Mouse (Mus musculus): ENCODE results near the gene Inhbc. TPM values are rescaled to one million over a fixed set of nuclear protein-coding genes. Genes with fewer than 3 reads are reported as not detected.
"Not testable (repeated sequence)": the region's sequence is repeated elsewhere in the genome, so short reads cannot be mapped to it uniquely, and the experiment has no call there.

Inhbc gene
- total and polyA plus RNA-seq, 2 experiments from 2014 or later = not detected

GRCm38 (mm10) chr10:127312858-127313257 lies 57.4 kb downstream of the Inhbc start:
- H3K4me1 ChIP-seq (ENCODE audit: control insufficient read depth, insufficient read depth) = peaks cover 3% of the 10 kb centered on the region; the same call in 1 of the 2 replicates
- no peaks in the 10 kb centered on the region for H3K9me3 ChIP-seq (replicated peaks; ENCODE audit: control insufficient read depth, low read length)
- H3K4me3 ChIP-seq (ENCODE audit: low read depth, low read length) = no peak overlapping the region
- H3K9ac ChIP-seq (replicated peaks; ENCODE audit: low read depth, low read length) = no peak overlapping the region
- TF ChIP-seq CTCF (IDR thresholded peaks at IDR 0.05; ENCODE audit: low read depth) (no peak), EP300 (IDR thresholded peaks at IDR 0.05; ENCODE audit: low read depth) (no peak)
- H3K27ac ChIP-seq (ENCODE audit: low read depth) = no peak overlapping the region
- H3K27me3 ChIP-seq (ENCODE audit: control insufficient read depth, insufficient read depth, low read length) = no peaks in the 10 kb centered on the region
- 45% methylated on average over 4 of the region's 4 CpGs for WGBS
- ATAC-seq (ENCODE audit: insufficient read depth, low read depth) (no peak), DNase-seq (ENCODE audit: low spot score) (no peak)
- H3K4me2 ChIP-seq (ENCODE audit: low read depth, low read length) = no peak overlapping the region
- H3K36me3 ChIP-seq (replicated peaks; ENCODE audit: control insufficient read depth, insufficient read depth, low read length) = peaks cover 11% of the 10 kb centered on the region

- WGBS = 3% methylated on average over 4 of the region's 4 CpGs
- H3K4me1 ChIP-seq (ENCODE audit: control insufficient read depth, insufficient read depth) = peaks cover 3% of the 10 kb centered on the region; the same call in 1 of the 2 replicates
- peak overlapping the region; percentile 83 for H3K4me3 ChIP-seq (ENCODE audit: low read depth, low read length)
- peak; percentile 88 for DNase-seq (ENCODE audit: low spot score)
- no peaks in the 10 kb centered on the region for H3K27me3 ChIP-seq (ENCODE audit: control insufficient read depth, insufficient read depth, low read length)
- ATAC-seq (ENCODE audit: insufficient read depth, low read depth) = peak; percentile 63
- H3K4me2 ChIP-seq (ENCODE audit: low read depth, low read length) = peak overlapping the region; percentile 85
- H3K27ac ChIP-seq (ENCODE audit: low read depth) = peak overlapping the region; percentile 70
- peak overlapping the region; percentile 81; the same call in 1 of the 2 replicates for H3K9ac ChIP-seq (replicated peaks; ENCODE audit: low read depth, low read length)
- H3K9me3 ChIP-seq (replicated peaks; ENCODE audit: control insufficient read depth, low read length) = no peaks in the 10 kb centered on the region
- TF ChIP-seq EP300 (IDR thresholded peaks at IDR 0.05; ENCODE audit: low read depth) = no peak
- peak; percentile 90 for TF ChIP-seq CTCF (IDR thresholded peaks at IDR 0.05; ENCODE audit: low read depth)
- peaks cover 16% of the 10 kb centered on the region for H3K36me3 ChIP-seq (replicated peaks; ENCODE audit: control insufficient read depth, insufficient read depth, low read length)
Measured at GRCm38 (mm10) chr10:127312356-127312676, 57.9 kb downstream of the Inhbc start.

- DNase-seq (ENCODE audit: low spot score) = peak; percentile 98
- TF ChIP-seq EP300 (IDR thresholded peaks at IDR 0.05; ENCODE audit: low read depth) (0 out of 2 replicates have a peak, but pooled peaks have one; percentile 52), CTCF (IDR thresholded peaks at IDR 0.05; ENCODE audit: low read depth) (0 out of 2 replicates have a peak, but pooled peaks have one; percentile 1)
- Histone ChIP-seq H3K36me3 (replicated peaks; ENCODE audit: control insufficient read depth, insufficient read depth, low read length) (peaks cover 22% of the 10 kb centered on the region), H3K27me3 (ENCODE audit: control insufficient read depth, insufficient read depth, low read length) (no peaks in the 10 kb centered on the region), H3K4me2 (ENCODE audit: low read depth, low read length) (peak within 1 kb of the TSS; percentile 85), H3K4me1 (ENCODE audit: control insufficient read depth, insufficient read depth) (peaks cover 3% of the 10 kb centered on the region; the same call in 1 of the 2 replicates), H3K4me3 (ENCODE audit: low read depth, low read length) (peak within 1 kb of the TSS; percentile 83), H3K9ac (replicated peaks; ENCODE audit: low read depth, low read length) (peak within 1 kb of the TSS; percentile 81), H3K9me3 (replicated peaks; ENCODE audit: control insufficient read depth, low read length) (no peaks in the 10 kb centered on the region), H3K27ac (ENCODE audit: low read depth) (peak within 1 kb of the TSS; percentile 70)
- ATAC-seq (ENCODE audit: insufficient read depth, low read depth) = peak; percentile 96
- WGBS = under 1% methylated on average over 65 of the region's 65 CpGs
Measured at GRCm38 (mm10) chr10:127311476-127312355, 58.5 kb downstream of the Inhbc start, which contains the start of gene Mars. Gene Mars (minus strand): TSS chr10:127311786.

- TF ChIP-seq EP300 (IDR thresholded peaks at IDR 0.05; ENCODE audit: low read depth) (no peak), CTCF (IDR thresholded peaks at IDR 0.05; ENCODE audit: low read depth) (no peak)
- no peaks in the 10 kb centered on the region for H3K9me3 ChIP-seq (replicated peaks; ENCODE audit: control insufficient read depth, low read length)
- ATAC-seq (ENCODE audit: insufficient read depth, low read depth) (peak; percentile 62), DNase-seq (ENCODE audit: low spot score) (peak; percentile 70)
- peak overlapping the region; percentile 85 for H3K4me2 ChIP-seq (ENCODE audit: low read depth, low read length)
- WGBS = 34% methylated on average over 23 of the region's 23 CpGs
- no peaks in the 10 kb centered on the region for H3K27me3 ChIP-seq (ENCODE audit: control insufficient read depth, insufficient read depth, low read length)
- H3K9ac ChIP-seq (replicated peaks; ENCODE audit: low read depth, low read length) = peak overlapping the region; percentile 81
- H3K36me3 ChIP-seq (replicated peaks; ENCODE audit: control insufficient read depth, insufficient read depth, low read length) = peaks cover 30% of the 10 kb centered on the region
- peak overlapping the region; percentile 83 for H3K4me3 ChIP-seq (ENCODE audit: low read depth, low read length)
- H3K4me1 ChIP-seq (ENCODE audit: control insufficient read depth, insufficient read depth) = peaks cover 3% of the 10 kb centered on the region; the same call in 1 of the 2 replicates
- H3K27ac ChIP-seq (ENCODE audit: low read depth) = peak overlapping the region; percentile 70
Measured at GRCm38 (mm10) chr10:127310523-127311475, 59.4 kb downstream of the Inhbc start.

- not testable (repeated sequence) for H3K4me2 ChIP-seq (ENCODE audit: low read depth, low read length); H3K4me1 ChIP-seq (ENCODE audit: control insufficient read depth, insufficient read depth); DNase-seq (ENCODE audit: low spot score); H3K27me3 ChIP-seq (ENCODE audit: control insufficient read depth, insufficient read depth, low read length); H3K9ac ChIP-seq (replicated peaks; ENCODE audit: low read depth, low read length); H3K9me3 ChIP-seq (replicated peaks; ENCODE audit: control insufficient read depth, low read length); ATAC-seq (ENCODE audit: insufficient read depth, low read depth); H3K27ac ChIP-seq (ENCODE audit: low read depth); H3K4me3 ChIP-seq (ENCODE audit: low read depth, low read length)
- H3K36me3 ChIP-seq (replicated peaks; ENCODE audit: control insufficient read depth, insufficient read depth, low read length) = peaks cover 47% of the 10 kb centered on the region
- 82% methylated on average over 3 of the region's 3 CpGs for WGBS
Measured at GRCm38 (mm10) chr10:127309167-127309566, 61.1 kb downstream of the Inhbc start.

Other genes starting within 250 kb of the Inhbc start
- gene Os9, start 249.3 kb downstream of the Inhbc start, total RNA-seq (2014; rRNA removed; ENCODE audit: low replicate concordance) = 39.8 and 45.2 TPM in 2 replicates
- gene Os9, start 249.3 kb downstream of the Inhbc start, polyA plus RNA-seq (2015; fragmentation: Nextera tagmentation; extraction: Ambion mirVana) = 36.0 and 40.0 TPM in 2 replicates
- 2.3 and 7.7 TPM in 2 replicates for gene B4galnt1, start 205.2 kb downstream of the Inhbc start, total RNA-seq (2014; rRNA removed; ENCODE audit: low replicate concordance)
- 0.72 and 0.82 TPM in 2 replicates for gene B4galnt1, start 205.2 kb downstream of the Inhbc start, polyA plus RNA-seq (2015; fragmentation: Nextera tagmentation; extraction: Ambion mirVana)
- gene Slc26a10, start 189.8 kb downstream of the Inhbc start, total RNA-seq (2014; rRNA removed; ENCODE audit: low replicate concordance) = 51.0 and 61.2 TPM in 2 replicates
- 22.8 and 23.3 TPM in 2 replicates for gene Slc26a10, start 189.8 kb downstream of the Inhbc start, polyA plus RNA-seq (2015; fragmentation: Nextera tagmentation; extraction: Ambion mirVana)
- gene Arhgef25, start 180.3 kb downstream of the Inhbc start, total RNA-seq (2014; rRNA removed; ENCODE audit: low replicate concordance) = 20.8 and 44.2 TPM in 2 replicates
- gene Arhgef25, start 180.3 kb downstream of the Inhbc start, polyA plus RNA-seq (2015; fragmentation: Nextera tagmentation; extraction: Ambion mirVana) = 10.0 and 13.8 TPM in 2 replicates
- 44.4 and 64.1 TPM in 2 replicates for gene Dtx3, start 174.7 kb downstream of the Inhbc start, total RNA-seq (2014; rRNA removed; ENCODE audit: low replicate concordance)
- 28.8 and 30.0 TPM in 2 replicates for gene Dtx3, start 174.7 kb downstream of the Inhbc start, polyA plus RNA-seq (2015; fragmentation: Nextera tagmentation; extraction: Ambion mirVana)
- gene Pip4k2c, start 158.8 kb downstream of the Inhbc start, total RNA-seq (2014; rRNA removed; ENCODE audit: low replicate concordance) = 22.4 and 23.7 TPM in 2 replicates
- gene Pip4k2c, start 158.8 kb downstream of the Inhbc start, polyA plus RNA-seq (2015; fragmentation: Nextera tagmentation; extraction: Ambion mirVana) = 24.7 and 25.0 TPM in 2 replicates
- 0.12 and 0.27 TPM in 2 replicates for gene Kif5a, start 107.1 kb downstream of the Inhbc start, total RNA-seq (2014; rRNA removed; ENCODE audit: low replicate concordance)
- 0.11 and 0.23 TPM in 2 replicates for gene Kif5a, start 107.1 kb downstream of the Inhbc start, polyA plus RNA-seq (2015; fragmentation: Nextera tagmentation; extraction: Ambion mirVana)
- gene Dctn2, start 104.1 kb downstream of the Inhbc start, total RNA-seq (2014; rRNA removed; ENCODE audit: low replicate concordance) = 175 and 197 TPM in 2 replicates
- gene Dctn2, start 104.1 kb downstream of the Inhbc start, polyA plus RNA-seq (2015; fragmentation: Nextera tagmentation; extraction: Ambion mirVana) = 149 and 154 TPM in 2 replicates
- 8.3 and 8.7 TPM in 2 replicates for gene Mbd6, start 81.4 kb downstream of the Inhbc start, total RNA-seq (2014; rRNA removed; ENCODE audit: low replicate concordance)
- gene Mbd6, start 81.4 kb downstream of the Inhbc start, polyA plus RNA-seq (2015; fragmentation: Nextera tagmentation; extraction: Ambion mirVana) = 6.5 and 6.9 TPM in 2 replicates
- 48.9 and 68.9 TPM in 2 replicates for gene Mars, start 58.6 kb downstream of the Inhbc start, total RNA-seq (2014; rRNA removed; ENCODE audit: low replicate concordance)
- gene Mars, start 58.6 kb downstream of the Inhbc start, polyA plus RNA-seq (2015; fragmentation: Nextera tagmentation; extraction: Ambion mirVana) = 62.4 and 64.6 TPM in 2 replicates
- gene Arhgap9, start 48.5 kb downstream of the Inhbc start, total RNA-seq (2014; rRNA removed; ENCODE audit: low replicate concordance) = 0.73 and 0.97 TPM in 2 replicates
- gene Arhgap9, start 48.5 kb downstream of the Inhbc start, polyA plus RNA-seq (2015; fragmentation: Nextera tagmentation; extraction: Ambion mirVana) = 1.4 and 1.8 TPM in 2 replicates
- 1.1 TPM in 1 of 2 replicates, not detected in the other for gene Gli1, start 28.5 kb downstream of the Inhbc start, total RNA-seq (2014; rRNA removed; ENCODE audit: low replicate concordance)
- gene Gli1, start 28.5 kb downstream of the Inhbc start, polyA plus RNA-seq (2015; fragmentation: Nextera tagmentation; extraction: Ambion mirVana) = 0.51 and 0.59 TPM in 2 replicates
- not detected in 2 replicates for gene Inhbe, start 16.0 kb downstream of the Inhbc start, total RNA-seq (2014; rRNA removed; ENCODE audit: low replicate concordance)
- not detected in 2 replicates for gene Inhbe, start 16.0 kb downstream of the Inhbc start, polyA plus RNA-seq (2015; fragmentation: Nextera tagmentation; extraction: Ambion mirVana)
- 35.4 and 42.8 TPM in 2 replicates for gene R3hdm2, start 9.9 kb upstream of the Inhbc start, total RNA-seq (2014; rRNA removed; ENCODE audit: low replicate concordance)
- gene R3hdm2, start 9.9 kb upstream of the Inhbc start, polyA plus RNA-seq (2015; fragmentation: Nextera tagmentation; extraction: Ambion mirVana) = 31.5 and 32.1 TPM in 2 replicates
- gene Stac3, start 131.3 kb upstream of the Inhbc start, total RNA-seq (2014; rRNA removed; ENCODE audit: low replicate concordance) = 0.08 TPM in 1 of 2 replicates, not detected in the other
- 0.30 TPM in 1 of 2 replicates, not detected in the other for gene Stac3, start 131.3 kb upstream of the Inhbc start, polyA plus RNA-seq (2015; fragmentation: Nextera tagmentation; extraction: Ambion mirVana)
- 43.8 and 68.3 TPM in 2 replicates for gene Ndufa4l2, start 144.5 kb upstream of the Inhbc start, total RNA-seq (2014; rRNA removed; ENCODE audit: low replicate concordance)
- 46.4 and 47.6 TPM in 2 replicates for gene Ndufa4l2, start 144.5 kb upstream of the Inhbc start, polyA plus RNA-seq (2015; fragmentation: Nextera tagmentation; extraction: Ambion mirVana)
- 109 and 161 TPM in 2 replicates for gene Shmt2, start 152.0 kb upstream of the Inhbc start, total RNA-seq (2014; rRNA removed; ENCODE audit: low replicate concordance)
- 47.9 and 51.5 TPM in 2 replicates for gene Shmt2, start 152.0 kb upstream of the Inhbc start, polyA plus RNA-seq (2015; fragmentation: Nextera tagmentation; extraction: Ambion mirVana)
- not detected in 2 replicates for gene Nxph4, start 164.1 kb upstream of the Inhbc start, total RNA-seq (2014; rRNA removed; ENCODE audit: low replicate concordance)
- 0.41 and 0.49 TPM in 2 replicates for gene Nxph4, start 164.1 kb upstream of the Inhbc start, polyA plus RNA-seq (2015; fragmentation: Nextera tagmentation; extraction: Ambion mirVana)

All from heart, postnatal 0 days (tissue).